Mouse (Mus musculus) midbrain, embryonic 12.5 days (tissue): ENCODE results near the gene Mrpl23. TPM values are rescaled to one million over a fixed set of nuclear protein-coding genes. Genes with fewer than 3 reads are reported as not detected.

Source experiments
- ATAC-seq: fragments of 200-750 bp; cut with Nextera tagmentation; 2 replicates; pipeline ENCODE4 v1.8.0; 2017; ENCODE audit warnings: low read depth, moderate TSS enrichment, moderate library complexity; ENCODE audit not compliant: low FRiP score
- H3K27ac ChIP-seq: fragments of 300-500 bp; sonication (generic); replicated peaks from 2 replicates; pipeline ENCODE4 v1.5.1; 2016; ENCODE audit warnings: mild to moderate bottlenecking
- H3K27me3 ChIP-seq: fragments of 300-500 bp; sonication (generic); 2 replicates; pipeline ENCODE4 v1.6.1; 2016; ENCODE audit warnings: mild to moderate bottlenecking
- H3K36me3 ChIP-seq: fragments of 300-500 bp; sonication (generic); 2 replicates; pipeline ENCODE4 v1.6.1; 2016
- H3K4me1 ChIP-seq: fragments of 300-500 bp; sonication (generic); 2 replicates; pipeline ENCODE4 v1.6.1; 2016
- H3K4me2 ChIP-seq: fragments of 300-500 bp; sonication (generic); replicated peaks from 2 replicates; pipeline ENCODE4 v1.6.1; 2016; ENCODE audit warnings: mild to moderate bottlenecking, moderate library complexity
- H3K4me3 ChIP-seq: fragments of 300-500 bp; sonication (generic); 2 replicates; pipeline ENCODE4 v1.5.1; 2016; ENCODE audit warnings: mild to moderate bottlenecking
- H3K9ac ChIP-seq: fragments of 300-500 bp; sonication (generic); replicated peaks from 2 replicates; pipeline ENCODE4 v1.6.1; 2016; ENCODE audit warnings: mild to moderate bottlenecking, moderate library complexity
- H3K9me3 ChIP-seq: fragments of 300-500 bp; sonication (generic); 2 replicates; pipeline ENCODE4 v1.6.1; 2016; ENCODE audit warnings: mild to moderate bottlenecking
- WGBS: fragments of 180-500 bp; shearing (Covaris S2); methylation state at CpG from one replicate; pipeline ENCODE4 v1.1.7; 2016; 5-methylcytosine and 5-hydroxymethylcytosine counted together
- microRNA counts: library from miRNA; unstranded; fragments of <30 nt; microRNA quantifications from one replicate; lab custom pipeline; 2017
- microRNA-seq: library from miRNA; unstranded; fragments of <30 nt; microRNA quantifications from one replicate; pipeline ENCODE4, GENCODE M21; 2017
- polyA plus RNA-seq: library from polyadenylated mRNA; unstranded; fragments of >200 nt; fragmentation: Nextera tagmentation; extraction: Ambion mirVana; gene quantifications from 2 replicates; pipeline ENCODE4 v1.2.1, GENCODE M21; 2016

Gene Mrpl23
- polyA plus RNA-seq, 1 experiment from 2014 or later = 10.3 TPM

- Histone ChIP-seq H3K9ac (no peak overlapping the region), H3K36me3 (no peaks in the 10 kb centered on the region), H3K4me1 (0 out of 2 replicates have a peak, but pooled peaks cover 8% of the 10 kb centered on the region), H3K27me3 (peaks cover 18% of the 10 kb centered on the region; the same call in 1 of the 2 replicates), H3K4me2 (no peak overlapping the region), H3K9me3 (peaks cover 9% of the 10 kb centered on the region; the same call in 1 of the 2 replicates), H3K27ac (no peak overlapping the region), H3K4me3 (no peak overlapping the region)
- WGBS = 58% methylated on average over 5 of the region's 5 CpGs
- ATAC-seq = no peak
Measured at GRCm38 (mm10) chr7:142579069-142579468, 46.6 kb downstream of the Mrpl23 start.

GRCm38 (mm10) chr7:142580121-142580879, 47.8 kb downstream of the Mrpl23 start:
- Histone ChIP-seq H3K36me3 (no peaks in the 10 kb centered on the region), H3K27ac (no peak overlapping the region), H3K4me3 (peak overlapping the region; percentile 34), H3K4me1 (0 out of 2 replicates have a peak, but pooled peaks cover 6% of the 10 kb centered on the region), H3K27me3 (peaks cover 18% of the 10 kb centered on the region; the same call in 1 of the 2 replicates), H3K4me2 (peak overlapping the region; percentile 61), H3K9ac (peak overlapping the region; percentile 31; the same call in 1 of the 2 replicates), H3K9me3 (peaks cover 9% of the 10 kb centered on the region; the same call in 1 of the 2 replicates)
- peak; percentile 67 for ATAC-seq
- WGBS = 47% methylated on average over 26 of the region's 26 CpGs

GRCm38 (mm10) chr7:142581186-142581585, 48.7 kb downstream of the Mrpl23 start:
- Histone ChIP-seq H3K27me3 (peaks cover 18% of the 10 kb centered on the region; the same call in 1 of the 2 replicates), H3K36me3 (no peaks in the 10 kb centered on the region), H3K4me2 (peak overlapping the region; percentile 61), H3K9me3 (peaks cover 9% of the 10 kb centered on the region; the same call in 1 of the 2 replicates), H3K27ac (no peak overlapping the region), H3K4me1 (0 out of 2 replicates have a peak, but pooled peaks cover 6% of the 10 kb centered on the region), H3K9ac (no peak overlapping the region), H3K4me3 (no peak overlapping the region)
- no peak for ATAC-seq
- WGBS = 46% methylated on average over 7 of the region's 7 CpGs

- Histone ChIP-seq H3K4me2 (peak overlapping the region; percentile 61), H3K9ac (no peak overlapping the region), H3K4me3 (peak overlapping the region; percentile 21; the same call in 1 of the 2 replicates), H3K27ac (no peak overlapping the region), H3K9me3 (peaks cover 9% of the 10 kb centered on the region; the same call in 1 of the 2 replicates), H3K36me3 (no peaks in the 10 kb centered on the region), H3K4me1 (0 out of 2 replicates have a peak, but pooled peaks cover 6% of the 10 kb centered on the region), H3K27me3 (peaks cover 16% of the 10 kb centered on the region; the same call in 1 of the 2 replicates)
- ATAC-seq = no peak; the same call in 1 of the 2 replicates
- 50% methylated on average over 20 of the region's 20 CpGs for WGBS
Measured at GRCm38 (mm10) chr7:142581656-142582228, 49.3 kb downstream of the Mrpl23 start.

- whole genome bisulfite sequencing = 60% methylated on average over 1 of the region's 1 CpGs
- H3K9ac ChIP-seq = no peak overlapping the region
- no peak overlapping the region for H3K4me3 ChIP-seq
- no peak overlapping the region for H3K4me2 ChIP-seq
- H3K27ac ChIP-seq = no peak overlapping the region
- no peaks in the 10 kb centered on the region for H3K27me3 ChIP-seq
- peaks cover 8% of the 10 kb centered on the region; the same call in 1 of the 2 replicates for H3K9me3 ChIP-seq
- no peaks in the 10 kb centered on the region for H3K36me3 ChIP-seq
- ATAC-seq = no peak
- H3K4me1 ChIP-seq = 0 out of 2 replicates have a peak, but pooled peaks cover 3% of the 10 kb centered on the region
Measured at GRCm38 (mm10) chr7:142584882-142585281, 52.4 kb downstream of the Mrpl23 start.

- Histone ChIP-seq H3K36me3 (no peaks in the 10 kb centered on the region), H3K4me1 (0 out of 2 replicates have a peak, but pooled peaks cover under 1% of the 10 kb centered on the region), H3K27ac (no peak overlapping the region), H3K4me2 (no peak overlapping the region), H3K9me3 (no peaks in the 10 kb centered on the region), H3K4me3 (no peak overlapping the region), H3K9ac (no peak overlapping the region), H3K27me3 (no peaks in the 10 kb centered on the region)
- 88% methylated on average over 3 of the region's 3 CpGs for WGBS
- ATAC-seq = no peak
Measured at GRCm38 (mm10) chr7:142585890-142586289, 53.4 kb downstream of the Mrpl23 start.

- H3K9ac ChIP-seq = no peak overlapping the region
- H3K27ac ChIP-seq = no peak overlapping the region
- H3K36me3 ChIP-seq = no peaks in the 10 kb centered on the region
- no peaks in the 10 kb centered on the region for H3K4me1 ChIP-seq
- no peak overlapping the region for H3K4me2 ChIP-seq
- ATAC-seq = no peak
- 82% methylated on average over 9 of the region's 9 CpGs for WGBS
- no peaks in the 10 kb centered on the region for H3K27me3 ChIP-seq
- no peak overlapping the region for H3K4me3 ChIP-seq
- no peaks in the 10 kb centered on the region for H3K9me3 ChIP-seq
Measured at GRCm38 (mm10) chr7:142588282-142588941, 55.9 kb downstream of the Mrpl23 start.

MicroRNAs within 50 kb of the gene (microRNA counts, 519-probe panel; counts per million panel counts)
- microRNA mmu-miR-675-3p (lab: Ali Mortazavi, UCI) (not detected), microRNA mmu-miR-675-5p (lab: Ali Mortazavi, UCI) (not detected)

Small RNAs within 50 kb of the gene (microRNA-seq; reads per million reads assigned to microRNA genes)
- gene Mir675 = 30.4 reads per million, percentile 38 among the genes with 10 or more reads in this experiment

Other genes starting within 250 kb of the Mrpl23 start
- not detected in 2 replicates for gene Krtap5-1, start 235.6 kb upstream of the Mrpl23 start, polyA plus RNA-seq
- not detected in 2 replicates for gene Krtap5-4, start 229.1 kb upstream of the Mrpl23 start, polyA plus RNA-seq
- gene Ifitm10, start 158.9 kb upstream of the Mrpl23 start, polyA plus RNA-seq = 0.43 and 0.63 TPM in 2 replicates
- 0.56 TPM in 1 of 2 replicates, not detected in the other for gene Gm49369, start 150.0 kb upstream of the Mrpl23 start, polyA plus RNA-seq
- 163 and 183 TPM in 2 replicates for gene Ctsd, start 144.6 kb upstream of the Mrpl23 start, polyA plus RNA-seq
- gene Syt8, start 97.8 kb upstream of the Mrpl23 start, polyA plus RNA-seq = 0.56 TPM in 1 of 2 replicates, not detected in the other
- 0.66 TPM in 1 of 2 replicates, not detected in the other for gene Tnni2, start 90.9 kb upstream of the Mrpl23 start, polyA plus RNA-seq
- gene Lsp1, start 71.9 kb upstream of the Mrpl23 start, polyA plus RNA-seq = 9.8 and 11.1 TPM in 2 replicates
- 1.0 and 1.1 TPM in 2 replicates for gene Tnnt3, start 33.9 kb upstream of the Mrpl23 start, polyA plus RNA-seq
- 154 and 211 TPM in 2 replicates for gene Igf2, start 134.1 kb downstream of the Mrpl23 start, polyA plus RNA-seq
- not detected in 2 replicates for gene Gm49394, start 137.3 kb downstream of the Mrpl23 start, polyA plus RNA-seq
- gene Ins2, start 210.7 kb downstream of the Mrpl23 start, polyA plus RNA-seq = not detected in 2 replicates